Mouse (Mus musculus): ENCODE data around the gene Sgms1. TPM values are rescaled to one million over a fixed set of nuclear protein-coding genes. Genes with fewer than 3 reads are reported as not detected.

Sgms1 gene
- total RNA-seq, 4 experiments from 2014 or later: 46.6 to 58.3 (median 50.3) TPM

GRCm38 (mm10) chr19:32220991-32221390, 168.5 kb downstream of the Sgms1 start:
- DNase-seq (ENCODE audit: low spot score in 2 of 2): no peak

DNA sequence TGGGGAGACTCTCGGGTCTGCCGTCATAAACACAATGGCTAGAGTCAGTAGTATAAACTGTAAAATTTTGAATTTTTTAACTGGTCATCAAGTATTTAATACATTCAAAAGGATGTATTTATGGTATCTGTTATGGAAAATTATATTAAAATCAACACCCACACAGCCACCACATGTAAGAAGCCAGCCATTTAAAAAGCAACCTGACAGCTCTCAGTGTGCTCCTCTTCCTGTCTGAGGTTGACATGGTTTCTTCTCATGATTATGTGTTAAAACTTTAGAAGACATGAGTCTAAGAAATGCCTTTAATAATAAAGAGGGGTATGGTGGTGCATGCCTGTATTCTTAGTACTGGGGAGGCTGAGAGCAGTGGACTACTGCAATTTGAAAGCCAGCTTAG, 172.8 kb downstream of the Sgms1 start:
- DNase-seq (ENCODE audit: low spot score in 2 of 2): no peak

GRCm38 (mm10) chr19:32214905-32215806, 174.4 kb downstream of the Sgms1 start:
- DNase-seq (ENCODE audit: low spot score in 2 of 2): no peak

DNA sequence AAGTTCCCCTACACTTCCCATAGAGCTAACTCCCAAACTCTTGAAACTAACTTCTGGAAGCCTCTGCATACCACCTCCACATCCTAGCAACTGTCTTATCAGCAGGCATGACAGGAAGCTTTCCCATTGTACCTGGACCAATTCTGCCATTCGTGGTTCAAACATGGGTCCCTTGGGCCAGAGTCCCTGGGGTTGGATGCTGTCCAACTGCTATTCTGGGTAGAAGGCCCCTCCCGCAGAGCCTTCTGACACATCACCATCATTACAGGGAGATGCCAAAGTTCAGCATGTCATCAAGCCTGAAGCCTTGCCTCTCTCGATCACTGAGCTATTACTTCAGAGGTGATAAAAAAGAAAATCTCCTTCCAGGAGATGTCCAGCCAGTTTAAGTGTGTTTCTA, 175.9 kb downstream of the Sgms1 start:
- no peak for DNase-seq (ENCODE audit: low spot score in 2 of 2)

GRCm38 (mm10) chr19:32211293-32211585, 178.3 kb downstream of the Sgms1 start:
- DNase-seq (ENCODE audit: low spot score in 2 of 2): no peak

DNA sequence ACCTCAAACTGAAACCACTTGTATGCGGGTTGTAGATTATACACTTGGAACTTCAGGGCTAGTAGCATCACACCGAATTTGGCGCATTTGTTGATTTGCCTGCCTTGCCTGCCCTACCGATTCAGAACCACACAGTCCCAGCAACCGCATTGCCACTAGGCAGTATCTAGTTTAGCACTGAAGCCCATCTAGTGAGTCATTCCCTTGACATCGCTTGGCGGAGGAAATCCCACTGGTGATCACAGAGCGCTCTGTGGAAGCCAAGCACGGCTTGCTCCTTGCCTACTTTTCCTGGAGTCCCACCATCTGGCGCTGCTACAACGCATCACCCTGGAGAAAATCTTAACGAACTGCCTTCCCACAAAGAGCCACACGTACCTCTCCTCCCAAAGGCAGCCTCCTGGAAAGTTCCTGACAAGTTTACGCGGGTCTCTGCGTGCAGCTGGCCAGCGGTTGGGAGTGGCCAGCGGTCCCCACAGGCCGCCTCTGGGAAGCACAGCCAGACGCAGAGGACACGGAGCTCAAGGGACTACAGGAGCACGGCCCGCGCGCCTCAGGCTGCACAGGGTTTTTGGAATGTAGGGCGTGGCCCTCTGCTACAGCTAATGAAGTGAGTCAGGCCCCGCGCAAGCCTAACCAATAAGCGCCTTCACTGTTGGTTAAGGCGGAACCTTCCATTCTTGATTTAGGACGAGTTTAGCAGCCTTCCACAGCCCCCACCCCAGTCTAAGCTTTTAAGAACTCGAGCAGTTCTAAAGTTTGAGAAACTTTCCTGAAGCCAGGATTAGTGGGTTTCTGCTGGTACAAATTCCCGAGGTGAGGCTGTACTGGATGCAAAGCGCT, 178.8 kb downstream of the Sgms1 start:
- peak; percentile 42 to 60 for DNase-seq (ENCODE audit: low spot score in 2 of 2)

GRCm38 (mm10) chr19:32210099-32210449, 179.4 kb downstream of the Sgms1 start:
- DNase-seq (ENCODE audit: low spot score in 2 of 2): no peak

- no peak for DNase-seq (ENCODE audit: low spot score in 2 of 2)
Observed at GRCm38 (mm10) chr19:32202131-32203114, 187.1 kb downstream of the Sgms1 start.

GRCm38 (mm10) chr19:32199861-32200574, 189.5 kb downstream of the Sgms1 start:
- no peak for DNase-seq (ENCODE audit: low spot score in 2 of 2)

- DNase-seq (ENCODE audit: low spot score in 2 of 2): no peak
Observed at GRCm38 (mm10) chr19:32199133-32199532, 190.4 kb downstream of the Sgms1 start.

- no peak for DNase-seq (ENCODE audit: low spot score in 2 of 2)
Observed at GRCm38 (mm10) chr19:32198494-32199106, 190.9 kb downstream of the Sgms1 start.

- no peak for DNase-seq (ENCODE audit: low spot score in 2 of 2)
Observed at GRCm38 (mm10) chr19:32196976-32197819, 192.3 kb downstream of the Sgms1 start.

GRCm38 (mm10) chr19:32196222-32196621, 193.3 kb downstream of the Sgms1 start:
- no peak for DNase-seq (ENCODE audit: low spot score in 2 of 2)

DNA sequence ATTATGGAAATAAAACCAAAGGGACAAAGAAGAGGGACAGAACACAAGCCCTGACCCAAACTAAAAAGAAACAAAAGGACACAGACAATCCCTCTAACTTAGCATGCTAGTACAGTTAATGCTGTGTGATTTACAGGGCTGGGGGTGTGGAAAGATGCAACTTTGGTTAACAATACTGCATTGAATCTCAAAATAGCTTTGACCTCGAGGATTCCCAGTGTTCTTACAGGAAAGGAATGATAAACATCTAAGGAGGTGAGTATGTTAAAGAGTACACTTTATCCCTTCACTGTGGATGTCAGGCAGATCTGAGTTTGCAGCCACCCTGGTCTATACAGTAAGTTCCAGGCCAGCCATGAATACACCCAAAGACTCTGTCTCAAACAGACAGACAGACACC, 194.7 kb downstream of the Sgms1 start:
- no peak for DNase-seq (ENCODE audit: low spot score in 2 of 2)

GRCm38 (mm10) chr19:32194074-32194473, 195.4 kb downstream of the Sgms1 start:
- no peak for DNase-seq (ENCODE audit: low spot score in 2 of 2)

- DNase-seq (ENCODE audit: low spot score in 2 of 2): no peak
Observed at GRCm38 (mm10) chr19:32191596-32191995, 197.9 kb downstream of the Sgms1 start.

GRCm38 (mm10) chr19:32189961-32190360, 199.6 kb downstream of the Sgms1 start:
- DNase-seq (ENCODE audit: low spot score in 2 of 2): no peak

DNA sequence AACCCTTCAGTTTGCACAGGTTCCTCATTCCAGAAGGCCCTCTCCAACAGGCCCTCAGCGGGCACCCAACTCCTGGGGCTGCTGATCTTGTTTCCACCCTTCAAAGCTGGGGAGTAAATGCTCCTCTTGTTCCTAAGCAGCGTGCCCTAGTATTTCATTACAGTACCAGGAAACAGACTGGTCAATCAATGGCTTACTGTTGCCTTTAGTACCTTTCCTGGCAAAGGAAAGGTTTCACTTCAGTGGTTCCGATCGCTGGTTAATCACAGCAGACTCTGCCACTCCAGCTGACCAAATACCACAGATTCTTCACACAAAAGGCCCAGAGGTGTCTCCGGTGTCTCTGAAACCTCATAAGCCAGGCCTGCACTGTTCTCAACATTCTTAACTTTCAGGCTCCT, 200.5 kb downstream of the Sgms1 start:
- DNase-seq (ENCODE audit: low spot score in 2 of 2): no peak

DNA sequence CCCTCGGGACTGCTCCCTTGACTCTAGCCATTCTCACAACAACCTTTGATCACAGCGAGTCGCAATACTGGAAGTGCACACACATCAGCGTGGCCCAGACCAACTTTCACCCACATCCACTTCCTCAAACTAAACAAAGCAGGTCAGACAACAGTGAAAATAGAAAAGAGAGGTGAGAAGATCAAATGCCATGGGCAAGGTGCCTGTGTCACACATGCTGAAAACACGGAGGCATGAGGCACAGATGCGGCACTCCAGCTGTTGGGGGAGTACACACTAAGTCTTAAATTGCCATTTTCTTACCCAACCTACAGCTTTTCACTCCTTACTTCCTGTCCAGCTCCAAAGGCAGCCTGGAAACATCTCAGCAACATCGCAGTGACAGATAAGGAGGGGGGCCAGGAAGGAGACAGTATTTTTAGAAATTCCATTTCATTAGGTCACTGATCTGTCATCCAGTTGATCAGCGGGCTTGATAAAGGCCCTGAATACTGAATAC, 202.9 kb downstream of the Sgms1 start:
- DNase-seq (ENCODE audit: low spot score in 2 of 2): no peak

All from layer of hippocampus, adult 8-10 months (tissue).